Mouse (Mus musculus): Measurements from ENCODE around the gene Olfr654. TPM values are rescaled to one million over a fixed set of nuclear protein-coding genes. Genes with fewer than 3 reads are reported as not detected.

Olfr654 gene
- not detected for polyA plus RNA-seq (2012; fragmentation: generic; extraction: Trizol)
- long read RNA-seq, experiment 1 = 0 reads
- long read RNA-seq, experiment 2 = 0 reads

- Histone ChIP-seq H3K4me3 (ENCODE audit: insufficient read depth, poor library complexity, severe bottlenecking) (no peak within 1 kb of the TSS), H3K79me3 (ENCODE audit: low read depth) (no peaks in the 10 kb centered on the region), H3K27me3 (ENCODE audit: control insufficient read depth, insufficient read depth, insufficient read length) (no peaks in the 10 kb centered on the region), H3K79me2 (ENCODE audit: control insufficient read depth, insufficient read depth) (no peaks in the 10 kb centered on the region), H3K36me3 (ENCODE audit: control insufficient read depth, insufficient read depth) (no peaks in the 10 kb centered on the region), H3ac (ENCODE audit: control insufficient read depth, insufficient read length, low read depth) (no peak within 1 kb of the TSS)
- TF ChIP-seq MAX (IDR thresholded peaks at IDR 0.05) = no peak
Measured at GRCm38 (mm10) chr7:104586725-104587124, at the start of gene Olfr654. Gene Olfr654, plus strand, starts transcription at chr7:104587025.

DNA sequence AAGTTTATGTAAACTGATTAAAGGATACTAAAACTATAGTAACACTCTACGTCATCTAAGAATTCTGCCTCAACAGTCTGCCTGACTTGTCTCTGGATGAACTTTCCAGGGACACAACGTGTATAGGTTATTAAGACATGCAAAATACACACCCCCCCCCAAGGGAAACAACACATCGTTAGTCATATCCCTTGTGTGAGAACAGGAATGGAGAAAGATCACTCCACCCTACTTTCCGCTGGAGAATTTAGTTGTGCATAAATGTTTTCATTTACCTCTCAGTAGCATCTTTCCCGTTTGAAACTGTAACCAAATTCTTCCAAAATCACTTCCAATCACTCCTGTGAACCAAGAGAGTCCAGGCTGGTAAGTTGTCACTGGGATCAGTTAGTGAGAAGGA is 37.0 kb upstream of the Olfr654 start, which contains the start of gene Olfr651:
Gene Olfr651 (plus strand): TSS at position 301 of the 400 bp plus-strand sequence.
- H3ac ChIP-seq (ENCODE audit: control insufficient read depth, insufficient read length, low read depth) = no peak within 1 kb of the TSS

GRCm38 (mm10) chr7:104552700-104553099 is 34.1 kb upstream of the Olfr654 start:
- Histone ChIP-seq H3ac (ENCODE audit: control insufficient read depth, insufficient read length, low read depth) (no peak overlapping the region), H3K79me2 (ENCODE audit: control insufficient read depth, insufficient read depth) (no peaks in the 10 kb centered on the region), H3K36me3 (ENCODE audit: control insufficient read depth, insufficient read depth) (no peaks in the 10 kb centered on the region), H3K79me3 (ENCODE audit: low read depth) (no peaks in the 10 kb centered on the region), H3K27me3 (ENCODE audit: control insufficient read depth, insufficient read depth, insufficient read length) (no peaks in the 10 kb centered on the region), H3K4me3 (ENCODE audit: insufficient read depth, poor library complexity, severe bottlenecking) (no peak overlapping the region)
- TF ChIP-seq CEBPB (IDR thresholded peaks at IDR 0.05; ENCODE audit: low read depth) (no peak), MYOD1 (IDR thresholded peaks at IDR 0.05; ENCODE audit: control insufficient read depth, insufficient read length, low read depth) (no peak), USF1 (IDR thresholded peaks at IDR 0.05; ENCODE audit: low read depth) (no peak), FOSL1 (IDR thresholded peaks at IDR 0.05; ENCODE audit: insufficient read depth, low read length, poor library complexity, severe bottlenecking) (no peak), CTCF (IDR thresholded peaks at IDR 0.05; ENCODE audit: control insufficient read depth, insufficient read depth, insufficient read length) (no peak), MAX (IDR thresholded peaks at IDR 0.05) (no peak), MYOG (IDR thresholded peaks at IDR 0.05; ENCODE audit: control insufficient read depth, extremely low read depth, insufficient read length) (no peak)

More for the DNA sequence above, 37.0 kb upstream of the Olfr654 start, which contains the start of gene Olfr651:
- H3K27me3 ChIP-seq (ENCODE audit: control insufficient read depth, insufficient read depth, insufficient read length) = no peaks in the 10 kb centered on the region
- no peaks in the 10 kb centered on the region for H3K79me3 ChIP-seq (ENCODE audit: low read depth)
- no peak for TF ChIP-seq MYOD1 (IDR thresholded peaks at IDR 0.05; ENCODE audit: control insufficient read depth, insufficient read length, low read depth)
- no peak for TF ChIP-seq MAX (IDR thresholded peaks at IDR 0.05)
- no peak for TF ChIP-seq FOSL1 (IDR thresholded peaks at IDR 0.05; ENCODE audit: insufficient read depth, low read length, poor library complexity, severe bottlenecking)
- no peak for TF ChIP-seq CTCF (IDR thresholded peaks at IDR 0.05; ENCODE audit: control insufficient read depth, insufficient read depth, insufficient read length)
- no peak for TF ChIP-seq CEBPB (IDR thresholded peaks at IDR 0.05; ENCODE audit: low read depth)
- no peak for TF ChIP-seq MYOG (IDR thresholded peaks at IDR 0.05; ENCODE audit: control insufficient read depth, extremely low read depth, insufficient read length)
- no peak for TF ChIP-seq USF1 (IDR thresholded peaks at IDR 0.05; ENCODE audit: low read depth)
- H3K4me3 ChIP-seq (ENCODE audit: insufficient read depth, poor library complexity, severe bottlenecking) = no peak within 1 kb of the TSS
- no peaks in the 10 kb centered on the region for H3K79me2 ChIP-seq (ENCODE audit: control insufficient read depth, insufficient read depth)
- H3K36me3 ChIP-seq (ENCODE audit: control insufficient read depth, insufficient read depth) = no peaks in the 10 kb centered on the region

DNA sequence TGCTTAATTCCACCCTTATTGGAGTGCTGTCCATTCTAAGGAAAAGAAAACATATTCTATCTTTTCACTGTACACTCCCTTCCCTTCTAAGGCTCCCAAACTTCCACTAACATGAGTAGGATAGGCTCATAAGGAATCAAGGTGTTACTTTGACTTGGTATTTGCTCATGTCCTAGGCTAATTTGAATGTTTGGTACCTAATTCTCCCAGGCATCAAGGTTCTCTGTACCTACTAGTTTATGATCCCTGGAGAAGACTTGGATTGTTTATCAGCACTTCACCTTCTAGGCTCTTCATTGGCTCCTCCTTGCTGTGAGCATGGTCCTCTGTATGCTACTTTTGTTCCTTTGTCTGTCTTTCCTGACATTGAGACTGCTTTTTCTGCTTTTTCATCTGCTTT is 26.2 kb upstream of the Olfr654 start, which contains the start of gene Olfr652:
Gene Olfr652 (plus strand): TSS at position 301 of the 400 bp plus-strand sequence.
- Histone ChIP-seq H3K27me3 (ENCODE audit: control insufficient read depth, insufficient read depth, insufficient read length) (no peaks in the 10 kb centered on the region), H3K36me3 (ENCODE audit: control insufficient read depth, insufficient read depth) (no peaks in the 10 kb centered on the region), H3K4me3 (ENCODE audit: insufficient read depth, poor library complexity, severe bottlenecking) (no peak within 1 kb of the TSS), H3K79me2 (ENCODE audit: control insufficient read depth, insufficient read depth) (no peaks in the 10 kb centered on the region), H3ac (ENCODE audit: control insufficient read depth, insufficient read length, low read depth) (no peak within 1 kb of the TSS), H3K79me3 (ENCODE audit: low read depth) (no peaks in the 10 kb centered on the region)
- TF ChIP-seq USF1 (IDR thresholded peaks at IDR 0.05; ENCODE audit: low read depth) (no peak), CTCF (IDR thresholded peaks at IDR 0.05; ENCODE audit: control insufficient read depth, insufficient read depth, insufficient read length) (no peak), FOSL1 (IDR thresholded peaks at IDR 0.05; ENCODE audit: insufficient read depth, low read length, poor library complexity, severe bottlenecking) (no peak), CEBPB (IDR thresholded peaks at IDR 0.05; ENCODE audit: low read depth) (no peak), MYOD1 (IDR thresholded peaks at IDR 0.05; ENCODE audit: control insufficient read depth, insufficient read length, low read depth) (no peak), MAX (IDR thresholded peaks at IDR 0.05) (no peak), MYOG (IDR thresholded peaks at IDR 0.05; ENCODE audit: control insufficient read depth, extremely low read depth, insufficient read length) (no peak)

- H3K79me3 ChIP-seq (ENCODE audit: low read depth) = no peaks in the 10 kb centered on the region
- no peaks in the 10 kb centered on the region for H3K36me3 ChIP-seq (ENCODE audit: control insufficient read depth, insufficient read depth)
- H3K4me3 ChIP-seq (ENCODE audit: insufficient read depth, poor library complexity, severe bottlenecking) = no peak within 1 kb of the TSS
- H3K27me3 ChIP-seq (ENCODE audit: control insufficient read depth, insufficient read depth, insufficient read length) = no peaks in the 10 kb centered on the region
- H3K79me2 ChIP-seq (ENCODE audit: control insufficient read depth, insufficient read depth) = no peaks in the 10 kb centered on the region
- TF ChIP-seq CEBPB (IDR thresholded peaks at IDR 0.05; ENCODE audit: low read depth) (no peak), USF1 (IDR thresholded peaks at IDR 0.05; ENCODE audit: low read depth) (no peak), MAX (IDR thresholded peaks at IDR 0.05) (no peak)
- H3ac ChIP-seq (ENCODE audit: control insufficient read depth, insufficient read length, low read depth) = no peak within 1 kb of the TSS
Measured at GRCm38 (mm10) chr7:104577014-104577413, 9.8 kb upstream of the Olfr654 start, which contains the start of gene Olfr653. Gene Olfr653, plus strand, starts transcription at chr7:104577314.

GRCm38 (mm10) chr7:104580846-104581245 is 6.0 kb upstream of the Olfr654 start:
- no peak for TF ChIP-seq MYOG (IDR thresholded peaks at IDR 0.05; ENCODE audit: control insufficient read depth, extremely low read depth, insufficient read length)
- no peak for TF ChIP-seq CEBPB (IDR thresholded peaks at IDR 0.05; ENCODE audit: low read depth)
- no peak for TF ChIP-seq MAX (IDR thresholded peaks at IDR 0.05)
- no peak for TF ChIP-seq MYOD1 (IDR thresholded peaks at IDR 0.05; ENCODE audit: control insufficient read depth, insufficient read length, low read depth)
- no peak for TF ChIP-seq CTCF (IDR thresholded peaks at IDR 0.05; ENCODE audit: control insufficient read depth, insufficient read depth, insufficient read length)
- no peak for TF ChIP-seq USF1 (IDR thresholded peaks at IDR 0.05; ENCODE audit: low read depth)
- no peak for TF ChIP-seq FOSL1 (IDR thresholded peaks at IDR 0.05; ENCODE audit: insufficient read depth, low read length, poor library complexity, severe bottlenecking)
- Histone ChIP-seq H3K36me3 (ENCODE audit: control insufficient read depth, insufficient read depth) (no peaks in the 10 kb centered on the region), H3K79me2 (ENCODE audit: control insufficient read depth, insufficient read depth) (no peaks in the 10 kb centered on the region), H3K27me3 (ENCODE audit: control insufficient read depth, insufficient read depth, insufficient read length) (no peaks in the 10 kb centered on the region), H3K79me3 (ENCODE audit: low read depth) (no peaks in the 10 kb centered on the region), H3ac (ENCODE audit: control insufficient read depth, insufficient read length, low read depth) (no peak overlapping the region), H3K4me3 (ENCODE audit: insufficient read depth, poor library complexity, severe bottlenecking) (no peak overlapping the region)
